18 mouse cellular contexts compared by ENCODE assay signal in genomic region chr19:58271815-58272214, GRCm38 (mm10).
A peak's percentile ranks its signal among the peaks of the same experiment; 100 is the strongest.
DNase-seq lines count a peak whose midpoint lies in the region; ATAC-seq and TF ChIP-seq lines count a peak whose summit lies in the region.
"Had no signal": no experiment of that assay in that cellular context is flagged by ENCODE, and none has a peak within 500 bp of the region (broad histone marks: within the 10 kb centered on the region; RNA-seq: fewer than 3 reads in every experiment).

No protein-coding gene starts in this region.

- H3K4me2 ChIP-seq in hindbrain, embryonic 16.5 days (ENCODE audit: low read length): no peak overlapping the region
- H3K4me2 ChIP-seq in hindbrain, embryonic 14.5 days (replicated peaks): no peak overlapping the region
- no peak overlapping the region for H3K4me2 ChIP-seq in midbrain, postnatal 0 days (ENCODE audit: low read depth, low read length, poor library complexity, severe bottlenecking)
- no peak overlapping the region for H3K4me2 ChIP-seq in midbrain, embryonic 13.5 days (replicated peaks)
- no peak overlapping the region for H3K4me2 ChIP-seq in kidney, embryonic 15.5 days
- H3K4me2 ChIP-seq: heart, embryonic 13.5 days; liver, embryonic 15.5 days; neural tube, embryonic 13.5 days had no signal

- no peak overlapping the region for H3K9ac ChIP-seq in hindbrain, embryonic 16.5 days (ENCODE audit: low read depth, low read length)
- no peak overlapping the region for H3K9ac ChIP-seq in hindbrain, embryonic 14.5 days
- no peak overlapping the region for H3K9ac ChIP-seq in midbrain, postnatal 0 days (replicated peaks; ENCODE audit: low read length, poor library complexity, severe bottlenecking)
- H3K9ac ChIP-seq in midbrain, embryonic 13.5 days (replicated peaks): no peak overlapping the region
- H3K9ac ChIP-seq in kidney, embryonic 15.5 days: no peak overlapping the region
- H3K9ac ChIP-seq: heart, embryonic 13.5 days; liver, embryonic 15.5 days; neural tube, embryonic 13.5 days had no signal

- no peaks in the 10 kb centered on the region for H3K36me3 ChIP-seq in hindbrain, embryonic 16.5 days (ENCODE audit: control insufficient read depth, insufficient read depth, low read length)
- H3K36me3 ChIP-seq in hindbrain, embryonic 14.5 days (replicated peaks; ENCODE audit: control insufficient read depth, insufficient read depth): no peaks in the 10 kb centered on the region
- no peaks in the 10 kb centered on the region for H3K36me3 ChIP-seq in midbrain, postnatal 0 days (ENCODE audit: insufficient read depth, low read length)
- H3K36me3 ChIP-seq in midbrain, embryonic 13.5 days: no peaks in the 10 kb centered on the region; the same call in 1 of the 2 replicates
- H3K36me3 ChIP-seq in kidney, embryonic 15.5 days: 0 out of 2 replicates have a peak, but pooled peaks cover 2% of the 10 kb centered on the region
- H3K36me3 ChIP-seq: heart, embryonic 13.5 days; liver, embryonic 15.5 days had no signal

- DNase-seq in cerebellum, postnatal 25 days: peak; percentile 25 to 55
- no peak for DNase-seq in cerebellum, adult 8-10 months
- no peak for DNase-seq in hindbrain, embryonic 14.5 days (ENCODE audit: low spot score)
- peak; percentile 49 for DNase-seq in midbrain, postnatal 0 days (ENCODE audit: low spot score)
- DNase-seq in brain, embryonic 14.5 days (ENCODE audit: low read depth): peak; percentile 83
- DNase-seq: adrenal gland, postnatal 10 days; heart, adult 11 months; heart, postnatal 36 days; kidney, adult 2 months; kidney, postnatal 25 days; thymus, postnatal 14 days had no signal

- peak; percentile 78 for ATAC-seq in hindbrain, embryonic 16.5 days
- ATAC-seq in hindbrain, embryonic 14.5 days (ENCODE audit: low FRiP score): no peak
- no peak for ATAC-seq in midbrain, postnatal 0 days (ENCODE audit: low FRiP score)
- ATAC-seq in midbrain, embryonic 13.5 days: no peak
- ATAC-seq in kidney, embryonic 15.5 days (replicated peaks; ENCODE audit: low FRiP score): no peak

- no peak for TF ChIP-seq POLR2A in brain, embryonic 14.5 days (IDR thresholded peaks at IDR 0.05; ENCODE audit: borderline replicate concordance, extremely low read depth, insufficient read depth, insufficient read length, poor library complexity, severe bottlenecking)

- no peak overlapping the region for H3K27ac ChIP-seq in hindbrain, embryonic 16.5 days (ENCODE audit: low read depth, low read length)
- no peak overlapping the region for H3K27ac ChIP-seq in hindbrain, embryonic 14.5 days
- no peak overlapping the region for H3K27ac ChIP-seq in midbrain, postnatal 0 days (ENCODE audit: low read depth, low read length)
- no peak overlapping the region for H3K27ac ChIP-seq in midbrain, embryonic 13.5 days
- H3K27ac ChIP-seq in kidney, embryonic 15.5 days: no peak overlapping the region
- H3K27ac ChIP-seq: heart, embryonic 13.5 days; liver, embryonic 15.5 days; neural tube, embryonic 13.5 days had no signal

- H3K9me3 ChIP-seq in hindbrain, embryonic 16.5 days (ENCODE audit: control insufficient read depth, low read length): no peaks in the 10 kb centered on the region
- H3K9me3 ChIP-seq in hindbrain, embryonic 14.5 days (ENCODE audit: control insufficient read depth, low read length): no peaks in the 10 kb centered on the region
- H3K9me3 ChIP-seq in midbrain, postnatal 0 days (ENCODE audit: low read length): no peaks in the 10 kb centered on the region
- H3K9me3 ChIP-seq in midbrain, embryonic 13.5 days: no peaks in the 10 kb centered on the region
- no peaks in the 10 kb centered on the region for H3K9me3 ChIP-seq in kidney, embryonic 15.5 days (replicated peaks)
- H3K9me3 ChIP-seq: heart, embryonic 13.5 days; liver, embryonic 15.5 days; neural tube, embryonic 13.5 days had no signal

- 70% methylated on average over 8 of the region's 8 CpGs for WGBS in hindbrain, embryonic 16.5 days
- 82% methylated on average over 8 of the region's 8 CpGs for WGBS in hindbrain, embryonic 14.5 days
- WGBS in midbrain, postnatal 0 days: 81% methylated on average over 8 of the region's 8 CpGs
- WGBS in midbrain, embryonic 13.5 days: 85% methylated on average over 8 of the region's 8 CpGs
- 88% methylated on average over 8 of the region's 8 CpGs for WGBS in kidney, embryonic 15.5 days

- TF ChIP-seq CTCF in midbrain, postnatal 0 days (IDR thresholded peaks at IDR 0.05): no peak
- no peak for TF ChIP-seq CTCF in brain, embryonic 14.5 days (IDR thresholded peaks at IDR 0.05; ENCODE audit: borderline replicate concordance, extremely low read depth, insufficient read depth, insufficient read length)

- H3K4me3 ChIP-seq in hindbrain, embryonic 16.5 days (ENCODE audit: low read length): no peak overlapping the region
- no peak overlapping the region for H3K4me3 ChIP-seq in hindbrain, embryonic 14.5 days (replicated peaks; ENCODE audit: low read length)
- H3K4me3 ChIP-seq in midbrain, postnatal 0 days (ENCODE audit: low read depth, low read length): no peak overlapping the region
- no peak overlapping the region for H3K4me3 ChIP-seq in midbrain, embryonic 13.5 days (replicated peaks)
- H3K4me3 ChIP-seq in kidney, embryonic 15.5 days (replicated peaks): no peak overlapping the region
- H3K4me3 ChIP-seq: heart, embryonic 13.5 days; liver, embryonic 15.5 days; neural tube, embryonic 13.5 days had no signal

- H3K4me1 ChIP-seq in hindbrain, embryonic 16.5 days (ENCODE audit: control insufficient read depth, insufficient read depth, low read depth, low read length): no peaks in the 10 kb centered on the region
- H3K4me1 ChIP-seq in hindbrain, embryonic 14.5 days (replicated peaks; ENCODE audit: control insufficient read depth, insufficient read depth, low read length): peaks cover 4% of the 10 kb centered on the region; the same call in 1 of the 2 replicates
- H3K4me1 ChIP-seq in midbrain, postnatal 0 days (ENCODE audit: insufficient read depth, low read length): no peaks in the 10 kb centered on the region
- H3K4me1 ChIP-seq in midbrain, embryonic 13.5 days (replicated peaks): no peaks in the 10 kb centered on the region
- no peaks in the 10 kb centered on the region for H3K4me1 ChIP-seq in kidney, embryonic 15.5 days
- H3K4me1 ChIP-seq: heart, embryonic 13.5 days; liver, embryonic 15.5 days had no signal

- H3K27me3 ChIP-seq in hindbrain, embryonic 16.5 days (replicated peaks; ENCODE audit: control insufficient read depth, insufficient read depth, low read length): no peaks in the 10 kb centered on the region
- H3K27me3 ChIP-seq in hindbrain, embryonic 14.5 days (ENCODE audit: control insufficient read depth, insufficient read depth, low read length): no peaks in the 10 kb centered on the region
- H3K27me3 ChIP-seq in midbrain, postnatal 0 days (ENCODE audit: insufficient read depth, low read length): no peaks in the 10 kb centered on the region
- no peaks in the 10 kb centered on the region for H3K27me3 ChIP-seq in midbrain, embryonic 13.5 days
- H3K27me3 ChIP-seq in kidney, embryonic 15.5 days: no peaks in the 10 kb centered on the region
- H3K27me3 ChIP-seq: CH12.LX; liver, embryonic 15.5 days; neural tube, embryonic 13.5 days had no signal

Comparison
In these comparisons a context has a peak if more than half of its experiments do, and no peak if none do; other contexts are left out.
1. DNase-seq: peak in cerebellum, postnatal 25 days (2 of 2), midbrain, postnatal 0 days (single experiment) and brain, embryonic 14.5 days (single experiment); none in cerebellum, adult 8-10 months (single experiment) and hindbrain, embryonic 14.5 days (single experiment).